Mouse (Mus musculus) ES-Bruce4 (cell line): ENCODE data around the gene Fam81a.

ENCODE experiments used
- CTCF ChIP-seq: IDR thresholded peaks from one replicate; pipeline ENCODE4 v1.8.1; 2011; ENCODE audit warnings: low read depth, low read length
- EP300 ChIP-seq: IDR thresholded peaks from 2 replicates; pipeline ENCODE4 v1.6.1; 2011; ENCODE audit warnings: low read depth, low read length; ENCODE audit not compliant: insufficient read depth

- TF ChIP-seq EP300 = no peak
- no peak for TF ChIP-seq CTCF
Observed at GRCm38 (mm10) chr9:70088041-70088785, 54.1 kb downstream of the Fam81a start.
